Mouse (Mus musculus) cortical plate, adult 2 months (tissue): ENCODE measurements at regions not wholly inside any gene's neighbourhood (a gene's known extent, or its start where the extent isn't known, plus 50 kb on each side); places are given as distances from the start of the nearest gene placed in this dataset.

ENCODE experiments used
- CTCF ChIP-seq: fragments of 200-500 bp; IDR thresholded peaks from 2 replicates; pipeline ENCODE4 v1.5.1; 2011; ENCODE audit warnings: mild to moderate bottlenecking, control low read depth, low read length; ENCODE audit not compliant: insufficient read depth; ENCODE audit errors: extremely low read depth
- POLR2A ChIP-seq: fragments of 200-500 bp; IDR thresholded peaks from 2 replicates; pipeline ENCODE4 v1.6.1; 2011; ENCODE audit warnings: mild to moderate bottlenecking, low read length, control low read depth; ENCODE audit not compliant: insufficient read depth; ENCODE audit errors: extremely low read depth

GRCm38 (mm10) chr3:9373896-9374295, 236.0 kb downstream of the Zfp704 start:
- TF ChIP-seq CTCF (no peak), POLR2A (no peak)
